Mouse (Mus musculus) heart, postnatal 4 days (tissue): ENCODE measurements around the gene Fuk. TPM values are rescaled to one million over a fixed set of nuclear protein-coding genes. Genes with fewer than 3 reads are reported as not detected.
A peak's percentile ranks its signal among the peaks of the same experiment; 100 is the strongest.
"Not testable (repeated sequence)": the region's sequence is repeated elsewhere in the genome, so short reads cannot be mapped to it uniquely, and the experiment has no call there.

Experiments
- DNase-seq: peaks from one replicate; pipeline ENCODE4 v3.0.0; 2021
- total RNA-seq, 2 experiments: library from RNA; stranded (reverse); gene quantifications; 2 replicates each; pipeline ENCODE4 v1.2.3; 2021

Gene Fuk
- 1 to 10 TPM; 6.6 to 6.9 TPM for total RNA-seq

GRCm38 (mm10) chr8:110901839-110902578 is at the start of gene Fuk:
Fuk (minus strand) TSS chr8:110902488.
- peak; percentile 86 for DNase-seq

GRCm38 (mm10) chr8:110950065-110950484 is 47.8 kb upstream of the Fuk start:
- peak; percentile 52 for DNase-seq

GRCm38 (mm10) chr8:110945716-110946115 is 43.4 kb upstream of the Fuk start:
- DNase-seq: no peak

GRCm38 (mm10) chr8:110944276-110944876 is 42.1 kb upstream of the Fuk start:
- no peak for DNase-seq

- DNase-seq: peak; percentile 89
Measured at GRCm38 (mm10) chr8:110941453-110941948, 39.2 kb upstream of the Fuk start.

GRCm38 (mm10) chr8:110940682-110941452 is 38.6 kb upstream of the Fuk start:
- no peak for DNase-seq

GRCm38 (mm10) chr8:110938882-110939589 is 36.7 kb upstream of the Fuk start:
- peak; percentile 72 for DNase-seq

- no peak for DNase-seq
Measured at GRCm38 (mm10) chr8:110936217-110936616, 33.9 kb upstream of the Fuk start.

GRCm38 (mm10) chr8:110933272-110933671 is 31.0 kb upstream of the Fuk start:
- DNase-seq: no peak

GRCm38 (mm10) chr8:110932444-110932843 is 30.2 kb upstream of the Fuk start:
- no peak for DNase-seq

GRCm38 (mm10) chr8:110931176-110931939 is 29.1 kb upstream of the Fuk start:
- peak; percentile 92 for DNase-seq

- DNase-seq: not testable (repeated sequence)
Measured at GRCm38 (mm10) chr8:110929672-110930071, 27.4 kb upstream of the Fuk start.

- no peak for DNase-seq
Measured at GRCm38 (mm10) chr8:110929066-110929465, 26.8 kb upstream of the Fuk start.

- DNase-seq: no peak
Measured at GRCm38 (mm10) chr8:110928435-110928834, 26.1 kb upstream of the Fuk start.

- DNase-seq: no peak
Measured at GRCm38 (mm10) chr8:110926690-110927089, 24.4 kb upstream of the Fuk start.

- DNase-seq: no peak
Measured at GRCm38 (mm10) chr8:110925691-110926140, 23.4 kb upstream of the Fuk start.

GRCm38 (mm10) chr8:110921492-110922230 is 19.4 kb upstream of the Fuk start:
- DNase-seq: peak; percentile 49

GRCm38 (mm10) chr8:110920773-110921277 is 18.5 kb upstream of the Fuk start:
- DNase-seq: no peak

- DNase-seq: no peak
Measured at GRCm38 (mm10) chr8:110920032-110920772, 17.9 kb upstream of the Fuk start.
